Mouse (Mus musculus): ENCODE measurements around the gene Trmt13.

DNA sequence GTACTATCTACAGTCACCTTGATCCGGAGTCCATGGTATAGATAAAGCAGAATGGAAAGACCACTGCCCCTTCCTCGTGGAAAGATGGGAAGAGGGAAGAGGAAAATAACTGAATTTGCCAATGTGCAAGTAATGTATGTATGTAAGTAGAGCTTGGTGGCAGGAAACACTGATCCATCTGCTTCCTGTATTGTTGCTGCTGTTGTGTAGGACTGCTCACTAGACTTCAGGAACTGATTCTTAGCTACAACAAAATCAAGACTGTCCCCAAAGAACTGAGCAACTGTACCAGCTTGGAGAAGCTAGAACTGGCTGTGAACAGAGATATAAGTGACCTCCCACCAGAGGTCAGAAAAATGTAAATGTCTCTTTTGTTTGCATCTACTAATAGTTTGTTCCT lies 43.8 kb downstream of the Trmt13 start:
- TF ChIP-seq POLR2A (IDR thresholded peaks at IDR 0.05; ENCODE audit: insufficient read depth, low read depth, low read length) (no peak), EP300 (IDR thresholded peaks at IDR 0.05; ENCODE audit: insufficient read depth, low read depth, low read length) (no peak), CTCF (IDR thresholded peaks at IDR 0.05) (no peak)

Data from heart, adult 2 months (tissue).